9 mouse cellular contexts compared by ENCODE assay signal in the genomic region with DNA sequence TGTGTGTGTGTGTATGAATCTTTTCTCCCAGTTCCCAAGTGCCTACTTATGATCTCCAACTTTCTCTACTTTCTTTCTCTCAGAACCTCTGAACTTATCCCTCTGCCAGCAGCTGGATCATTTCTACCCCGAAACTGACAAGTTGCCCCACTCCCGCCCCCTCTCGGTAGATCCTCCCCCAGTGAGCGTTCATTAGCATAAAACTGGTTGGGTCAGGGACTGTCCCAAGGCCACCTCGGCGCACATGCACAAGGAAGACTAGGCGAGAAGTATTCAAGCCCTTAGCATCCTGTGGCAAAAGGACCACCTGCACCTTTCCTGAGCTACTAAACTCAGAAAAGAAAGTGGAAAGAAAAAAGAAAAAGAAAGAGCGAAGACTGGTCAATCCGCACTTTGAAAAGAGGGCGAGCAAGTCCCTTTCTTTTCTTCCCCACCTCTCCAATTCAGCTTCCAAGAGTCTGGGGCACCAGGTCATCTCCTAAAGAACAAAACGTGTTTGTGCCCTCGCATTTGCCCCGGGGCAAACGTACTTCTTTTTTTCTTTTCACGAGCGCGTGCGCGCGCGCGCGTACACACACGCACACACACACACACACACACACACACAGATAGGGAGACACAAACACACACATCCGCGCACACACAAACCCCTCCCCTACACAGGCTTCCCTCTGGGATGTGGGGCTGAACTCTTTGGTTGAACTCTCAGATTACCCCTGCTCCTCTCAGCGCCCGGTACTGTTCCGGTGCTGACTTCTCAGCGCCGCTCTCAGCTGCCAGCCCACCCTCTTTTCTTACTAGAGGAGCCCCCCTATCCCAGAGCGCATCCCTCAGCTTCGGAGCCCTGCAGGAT. TPM values are rescaled to one million over a fixed set of nuclear protein-coding genes. Genes with fewer than 3 reads are reported as not detected.
A peak's percentile ranks its signal among the peaks of the same experiment; 100 is the strongest.
DNase-seq lines count a peak whose midpoint lies in the region; ATAC-seq lines count a peak whose summit lies in the region.
"Had no signal": no experiment of that assay in that cellular context is flagged by ENCODE, and none has a peak within 500 bp of the region (broad histone marks: within the 10 kb centered on the region; RNA-seq: fewer than 3 reads in every experiment).

No protein-coding gene starts in this region.

- H3K4me3 ChIP-seq in brown adipose tissue, adult 24 weeks (ENCODE audit: insufficient read depth, low read depth, low read length): peak overlapping the region; percentile 85
- H3K4me3 ChIP-seq in intestine, embryonic 15.5 days (replicated peaks): peak overlapping the region; percentile 78
- peak overlapping the region; percentile 60 for H3K4me3 ChIP-seq in liver, embryonic 16.5 days (ENCODE audit: low read depth, low read length)
- H3K4me3 ChIP-seq in neural tube, embryonic 14.5 days (ENCODE audit: low read depth, low read length): peak overlapping the region; percentile 88

- peak; percentile 6 for DNase-seq in cerebellum, adult 9-11 months
- no peak for DNase-seq in cerebellum, adult 8-10 months
- peak; percentile 39 for DNase-seq in forelimb bud, embryonic 11.5 days (ENCODE audit: low read depth, low spot score)
- DNase-seq in c-Kit-positive CD71-positive TER-119-positive erythroid progenitor cells, embryonic 14.5 days (ENCODE audit: low spot score): no peak

- peak overlapping the region; percentile 86 for H3K27ac ChIP-seq in brown adipose tissue, adult 24 weeks (replicated peaks; ENCODE audit: low read depth, low read length)
- H3K27ac ChIP-seq in intestine, embryonic 15.5 days: peak overlapping the region; percentile 44
- H3K27ac ChIP-seq in liver, embryonic 16.5 days (ENCODE audit: low read length): no peak overlapping the region
- peak overlapping the region; percentile 88 for H3K27ac ChIP-seq in neural tube, embryonic 14.5 days (ENCODE audit: low read depth, low read length)

- peak; percentile 67 for ATAC-seq in intestine, embryonic 15.5 days
- peak; percentile 26 for ATAC-seq in liver, embryonic 16.5 days (ENCODE audit: low read depth)
- peak; percentile 50 for ATAC-seq in neural tube, embryonic 14.5 days (ENCODE audit: low read depth)

- peak overlapping the region; percentile 96 for H3K4me2 ChIP-seq in intestine, embryonic 15.5 days (replicated peaks)
- H3K4me2 ChIP-seq in liver, embryonic 16.5 days (ENCODE audit: low read depth, low read length): peak overlapping the region; percentile 68
- H3K4me2 ChIP-seq in neural tube, embryonic 14.5 days (ENCODE audit: low read depth, low read length): peak overlapping the region; percentile 58

- no peaks in the 10 kb centered on the region for H3K9me3 ChIP-seq in intestine, embryonic 15.5 days
- no peaks in the 10 kb centered on the region for H3K9me3 ChIP-seq in liver, embryonic 16.5 days (replicated peaks; ENCODE audit: control insufficient read depth, low read length)
- no peaks in the 10 kb centered on the region for H3K9me3 ChIP-seq in neural tube, embryonic 14.5 days (ENCODE audit: control insufficient read depth, low read length)

- peak overlapping the region; percentile 61 for H3K9ac ChIP-seq in intestine, embryonic 15.5 days
- peak overlapping the region; percentile 31; the same call in 1 of the 2 replicates for H3K9ac ChIP-seq in liver, embryonic 16.5 days (ENCODE audit: low read depth, low read length)
- peak overlapping the region; percentile 74 for H3K9ac ChIP-seq in neural tube, embryonic 14.5 days (replicated peaks; ENCODE audit: low read depth, low read length)

- H3K27me3 ChIP-seq in intestine, embryonic 15.5 days (replicated peaks): no peaks in the 10 kb centered on the region; the same call in 1 of the 2 replicates
- peaks cover 33% of the 10 kb centered on the region for H3K27me3 ChIP-seq in liver, embryonic 16.5 days (ENCODE audit: control insufficient read depth, insufficient read depth, low read depth, low read length)
- H3K27me3 ChIP-seq in neural tube, embryonic 14.5 days (ENCODE audit: control insufficient read depth, insufficient read depth, low read length): no peaks in the 10 kb centered on the region

- H3K4me1 ChIP-seq in brown adipose tissue, adult 24 weeks (ENCODE audit: control insufficient read depth, insufficient read depth, insufficient read length, low read length): peaks cover 2% of the 10 kb centered on the region; the same call in 1 of the 2 replicates
- no peaks in the 10 kb centered on the region for H3K4me1 ChIP-seq in intestine, embryonic 15.5 days (replicated peaks)
- no peaks in the 10 kb centered on the region; the same call in 1 of the 2 replicates for H3K4me1 ChIP-seq in liver, embryonic 16.5 days (ENCODE audit: control insufficient read depth, low read depth, low read length)
- peaks cover 3% of the 10 kb centered on the region; the same call in 1 of the 2 replicates for H3K4me1 ChIP-seq in neural tube, embryonic 14.5 days (ENCODE audit: control insufficient read depth, insufficient read depth, low read length)

- H3K36me3 ChIP-seq in intestine, embryonic 15.5 days: no peaks in the 10 kb centered on the region
- H3K36me3 ChIP-seq in liver, embryonic 16.5 days (ENCODE audit: control insufficient read depth, insufficient read depth): no peaks in the 10 kb centered on the region
- no peaks in the 10 kb centered on the region for H3K36me3 ChIP-seq in neural tube, embryonic 14.5 days (ENCODE audit: control insufficient read depth, insufficient read depth, low read length)

- 2% methylated on average over 33 of the region's 33 CpGs for WGBS in intestine, embryonic 15.5 days
- 1% methylated on average over 33 of the region's 33 CpGs for WGBS in liver, embryonic 16.5 days (ENCODE audit: insufficient replicate concordance)
- under 1% methylated on average over 33 of the region's 33 CpGs for WGBS in neural tube, embryonic 14.5 days

RNA-seq across cellular contexts. Expression of gene Dach1, which starts 2.2 kb away (rescaled TPM):
- polyA plus RNA-seq in brown adipose tissue, adult 24 weeks (2012; ENCODE audit: insufficient read depth, insufficient read length, missing spikeins): 1.5 and 2.3 TPM in 2 replicates
- polyA plus RNA-seq in intestine, embryonic 15.5 days (2015; fragmentation: Nextera tagmentation; extraction: Ambion mirVana): 2.7 TPM in 2 replicates
- polyA plus RNA-seq in liver, embryonic 16.5 days (2015; fragmentation: Nextera tagmentation; extraction: Ambion mirVana): 0.19 and 0.26 TPM in 2 replicates
- 23.0 and 24.8 TPM in 2 replicates for polyA plus RNA-seq in neural tube, embryonic 14.5 days (2014; fragmentation: Nextera tagmentation; extraction: Ambion mirVana)
- polyA plus RNA-seq: C2C12 had no signal

Comparison
In these comparisons a context has a peak if more than half of its experiments do, and no peak if none do; other contexts are left out.
1. DNase-seq: peak in cerebellum, adult 9-11 months (single experiment) and forelimb bud, embryonic 11.5 days (single experiment); none in cerebellum, adult 8-10 months (single experiment) and c-Kit-positive CD71-positive TER-119-positive erythroid progenitor cells, embryonic 14.5 days (single experiment).
2. Peak in every context shown above with its lines, with median percentiles within 50 percentile points of each other: H3K4me3 ChIP-seq, ATAC-seq, H3K4me2 ChIP-seq and H3K9ac ChIP-seq.